Mouse (Mus musculus) liver, postnatal 0 days (tissue): ENCODE measurements around the gene D5Ertd579e.

Source experiments
- CTCF ChIP-seq: sonication (generic); IDR thresholded peaks from 2 replicates; pipeline ENCODE4 v1.5.1; 2016; ENCODE audit warnings: antibody characterized with exemption, low read depth
- EP300 ChIP-seq: IDR thresholded peaks from 2 replicates; pipeline ENCODE4 v1.6.1; 2016; ENCODE audit warnings: antibody characterized with exemption, low read depth, mild to moderate bottlenecking

GRCm38 (mm10) chr5:36725861-36726260, 30.0 kb upstream of the D5Ertd579e start:
- TF ChIP-seq EP300: no peak
- TF ChIP-seq CTCF: no peak
